Mouse (Mus musculus) ovary, adult 18-20 months (tissue): ENCODE measurements around the gene Rapgef4.

ENCODE experiments used
- DNase-seq: peaks from one replicate; pipeline ENCODE4 v3.0.0; 2022; ENCODE audit warnings: low spot score, mixed read lengths

Rapgef4 gene

DNA sequence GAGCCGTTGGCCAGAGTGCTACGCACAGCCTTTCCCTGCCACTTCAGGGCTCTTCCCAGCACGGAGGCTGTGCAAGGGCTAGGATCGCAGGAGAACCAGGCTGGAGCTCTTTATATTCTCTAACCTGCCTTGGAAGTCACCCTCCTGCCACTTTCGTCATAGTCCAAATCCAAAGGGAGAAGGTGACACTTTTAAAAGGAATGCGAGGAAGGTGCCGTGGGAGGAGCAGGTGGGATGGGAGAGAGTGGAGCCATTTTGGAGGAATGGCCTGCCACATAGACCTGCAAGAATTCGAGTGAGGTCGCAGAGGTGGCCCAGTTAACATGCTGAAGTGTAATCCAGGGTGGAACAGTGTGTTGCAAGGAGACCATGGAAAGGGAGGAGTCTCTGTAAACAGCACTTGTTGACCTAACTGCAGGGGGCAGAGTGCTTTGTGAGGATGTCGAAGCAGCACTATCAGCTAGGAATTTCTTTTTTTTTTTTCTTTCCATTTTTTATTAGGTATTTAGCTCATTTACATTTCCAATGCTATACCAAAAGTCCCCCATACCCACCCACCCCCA, 94.0 kb downstream of the Rapgef4 start:
- no peak for DNase-seq

- DNase-seq: no peak
These were observed 96.6 kb downstream of the Rapgef4 start for GRCm38 (mm10) chr2:72077490-72078139.

- no peak for DNase-seq
These were observed 97.1 kb downstream of the Rapgef4 start for GRCm38 (mm10) chr2:72078140-72078521.

DNA sequence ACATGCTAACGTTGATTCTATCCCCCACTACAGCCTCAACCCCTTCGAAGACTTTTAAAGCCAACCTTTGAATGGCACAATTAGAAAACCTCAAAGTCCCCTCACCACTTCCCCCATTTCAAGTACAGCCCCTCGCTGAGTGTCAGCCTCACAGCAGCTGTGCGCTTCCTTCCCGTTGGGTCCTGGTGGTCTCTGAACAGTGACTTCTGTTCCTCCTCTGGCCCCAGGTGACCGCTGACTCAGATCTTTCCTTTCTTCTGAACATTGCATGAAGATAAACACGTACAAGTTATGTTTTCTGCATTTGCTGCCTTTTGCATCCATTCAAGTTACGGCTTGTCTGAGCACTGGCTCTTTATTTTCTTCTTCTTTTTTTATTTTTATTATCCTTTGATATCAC, 98.1 kb downstream of the Rapgef4 start:
- no peak for DNase-seq

- DNase-seq: no peak
These were observed 101.8 kb downstream of the Rapgef4 start for GRCm38 (mm10) chr2:72082846-72083245.

DNA sequence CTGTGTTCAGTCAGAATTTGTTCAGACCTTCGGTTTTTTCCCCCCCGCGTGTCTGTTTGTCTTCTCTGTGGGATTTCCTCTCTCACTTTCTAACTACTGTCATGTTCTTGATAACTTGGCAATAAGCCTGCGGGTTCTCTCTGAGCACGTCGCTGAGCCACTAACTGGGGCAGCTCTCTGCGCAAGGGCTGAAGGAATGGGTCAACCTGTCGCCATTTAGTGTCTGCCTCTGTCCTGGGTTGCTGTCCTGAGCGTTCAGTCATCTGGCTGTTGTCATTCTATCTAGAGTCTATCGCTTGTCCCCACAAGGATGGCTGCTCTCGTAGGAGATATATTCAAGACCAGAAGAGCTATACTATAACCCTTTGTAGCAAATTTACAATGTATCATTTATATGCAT, 107.8 kb downstream of the Rapgef4 start:
- DNase-seq: no peak

- DNase-seq: no peak
These were observed 109.0 kb downstream of the Rapgef4 start for GRCm38 (mm10) chr2:72090061-72090460.

DNA sequence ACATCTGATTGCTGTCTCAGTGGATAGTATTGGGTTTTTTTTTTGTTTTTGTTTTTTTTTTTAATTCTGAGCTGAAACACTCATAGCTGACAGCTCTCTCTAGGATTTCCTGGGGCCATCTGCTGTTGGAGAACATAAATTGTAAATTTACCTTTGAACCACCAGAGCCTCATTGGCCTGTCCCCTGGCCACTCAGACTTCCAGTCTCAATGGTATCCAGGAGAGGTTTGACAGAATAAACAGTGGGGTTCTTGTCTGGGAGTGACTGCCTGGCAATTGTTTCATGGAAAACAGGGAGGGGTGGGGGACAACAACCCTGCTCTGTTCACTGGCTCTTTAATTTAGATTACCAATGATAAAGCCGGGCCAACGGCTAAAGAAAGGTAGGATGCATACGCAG, 111.0 kb downstream of the Rapgef4 start:
- DNase-seq: no peak

DNA sequence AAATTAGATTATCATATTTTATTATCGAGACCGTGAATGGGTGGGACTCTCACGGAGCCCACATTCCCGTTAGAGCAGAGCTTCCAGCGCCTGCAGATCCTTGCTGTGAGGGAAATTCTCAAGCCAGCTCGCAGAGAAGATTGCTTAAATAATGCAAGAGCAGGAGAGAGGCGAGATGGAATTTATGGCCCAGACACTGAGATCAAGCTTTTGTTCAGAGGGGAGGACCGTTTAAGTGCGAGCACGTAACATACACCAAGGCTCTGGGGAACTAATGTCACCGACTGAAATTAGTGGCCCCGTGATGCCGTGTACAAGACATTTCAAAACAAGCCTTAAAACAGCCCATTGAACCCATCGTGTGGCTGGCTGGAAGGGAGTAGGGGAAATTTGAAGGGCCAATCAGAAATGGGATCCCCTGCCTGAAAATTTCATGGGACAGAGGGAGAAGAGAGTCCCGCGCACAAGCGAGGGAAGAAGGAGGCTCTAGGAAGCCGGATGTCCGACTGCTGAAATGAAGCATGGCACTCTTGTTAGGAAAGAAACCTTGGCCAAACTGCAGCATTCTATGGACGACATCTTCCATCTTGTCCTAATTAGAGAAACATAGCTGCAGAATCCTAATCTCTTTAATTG, 112.5 kb downstream of the Rapgef4 start:
- DNase-seq: no peak

DNA sequence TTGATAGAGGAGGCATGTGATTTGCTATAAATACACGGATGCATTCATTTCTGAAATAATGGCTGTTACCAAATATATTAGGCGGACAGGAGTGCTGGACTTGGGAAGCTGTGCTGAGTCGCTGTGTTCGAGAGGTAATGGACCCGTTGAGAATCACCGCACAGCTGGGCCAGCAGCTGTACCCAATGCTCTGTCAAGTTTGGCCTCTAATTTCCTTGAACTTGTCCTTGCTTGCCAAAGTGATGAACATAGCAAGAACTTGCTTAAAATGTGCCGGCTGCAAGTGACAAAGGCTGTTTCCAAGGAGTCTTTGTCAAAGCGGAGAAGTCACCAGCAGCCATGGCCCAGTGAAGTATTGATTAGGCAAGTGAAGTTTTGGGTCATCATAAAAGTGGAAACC, 113.0 kb downstream of the Rapgef4 start:
- DNase-seq: no peak

- no peak for DNase-seq
These were observed 113.4 kb downstream of the Rapgef4 start for GRCm38 (mm10) chr2:72094446-72094845.

- DNase-seq: no peak
These were observed 114.0 kb downstream of the Rapgef4 start for GRCm38 (mm10) chr2:72095002-72095401.

- no peak for DNase-seq
These were observed 115.3 kb downstream of the Rapgef4 start for GRCm38 (mm10) chr2:72096345-72096744.

- DNase-seq: no peak
These were observed 117.3 kb downstream of the Rapgef4 start for GRCm38 (mm10) chr2:72098366-72098765.

DNA sequence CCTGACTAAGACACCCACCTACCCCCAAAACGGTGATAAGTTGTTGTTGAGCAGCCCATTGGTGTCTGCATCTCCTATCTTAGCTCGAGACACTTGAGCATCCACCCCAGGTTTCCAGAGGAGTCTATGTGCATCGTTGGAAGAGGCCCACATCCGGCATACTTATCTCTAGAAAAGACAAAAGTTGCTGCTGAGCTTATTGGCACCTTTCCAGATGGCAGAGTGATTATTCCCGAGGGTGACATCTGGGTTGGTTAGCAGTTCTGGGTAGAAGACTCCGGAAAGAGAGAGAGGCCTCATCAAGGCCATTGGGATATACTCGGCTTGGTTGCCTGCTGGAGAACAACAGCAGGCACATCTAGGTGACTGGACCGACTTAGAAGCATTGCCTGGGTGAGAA, 123.6 kb downstream of the Rapgef4 start:
- DNase-seq: no peak

DNA sequence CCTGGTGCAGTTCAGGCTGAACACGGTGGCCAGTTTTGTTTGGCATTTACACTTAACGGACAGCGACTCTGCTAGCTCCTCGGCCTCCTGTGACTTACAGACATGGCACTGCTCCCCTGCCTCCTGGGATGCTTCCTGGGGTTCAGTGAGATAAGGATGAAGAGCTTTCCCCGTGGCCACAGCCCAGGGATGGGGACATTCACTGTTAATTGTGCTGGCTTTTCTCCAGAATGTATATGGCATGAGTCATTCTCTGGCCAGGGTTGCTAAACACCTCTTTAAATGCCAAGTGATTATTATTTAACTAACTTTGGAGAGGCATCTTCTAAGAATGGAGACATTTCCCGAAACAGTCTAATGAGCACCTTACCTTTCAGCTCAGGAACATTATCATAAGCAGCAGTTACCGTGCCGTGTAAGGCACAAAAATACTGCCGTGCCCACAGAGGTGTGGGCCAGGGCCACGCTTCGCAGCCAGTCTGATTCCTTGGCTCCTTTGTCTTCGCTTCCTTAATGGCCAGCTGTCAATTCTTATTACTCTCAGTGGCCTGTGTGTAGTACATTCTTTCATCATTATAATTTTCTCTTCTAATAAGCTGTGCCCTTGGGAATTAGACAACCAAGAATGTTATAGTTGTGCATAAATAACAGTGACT, 126.6 kb downstream of the Rapgef4 start:
- no peak for DNase-seq

DNA sequence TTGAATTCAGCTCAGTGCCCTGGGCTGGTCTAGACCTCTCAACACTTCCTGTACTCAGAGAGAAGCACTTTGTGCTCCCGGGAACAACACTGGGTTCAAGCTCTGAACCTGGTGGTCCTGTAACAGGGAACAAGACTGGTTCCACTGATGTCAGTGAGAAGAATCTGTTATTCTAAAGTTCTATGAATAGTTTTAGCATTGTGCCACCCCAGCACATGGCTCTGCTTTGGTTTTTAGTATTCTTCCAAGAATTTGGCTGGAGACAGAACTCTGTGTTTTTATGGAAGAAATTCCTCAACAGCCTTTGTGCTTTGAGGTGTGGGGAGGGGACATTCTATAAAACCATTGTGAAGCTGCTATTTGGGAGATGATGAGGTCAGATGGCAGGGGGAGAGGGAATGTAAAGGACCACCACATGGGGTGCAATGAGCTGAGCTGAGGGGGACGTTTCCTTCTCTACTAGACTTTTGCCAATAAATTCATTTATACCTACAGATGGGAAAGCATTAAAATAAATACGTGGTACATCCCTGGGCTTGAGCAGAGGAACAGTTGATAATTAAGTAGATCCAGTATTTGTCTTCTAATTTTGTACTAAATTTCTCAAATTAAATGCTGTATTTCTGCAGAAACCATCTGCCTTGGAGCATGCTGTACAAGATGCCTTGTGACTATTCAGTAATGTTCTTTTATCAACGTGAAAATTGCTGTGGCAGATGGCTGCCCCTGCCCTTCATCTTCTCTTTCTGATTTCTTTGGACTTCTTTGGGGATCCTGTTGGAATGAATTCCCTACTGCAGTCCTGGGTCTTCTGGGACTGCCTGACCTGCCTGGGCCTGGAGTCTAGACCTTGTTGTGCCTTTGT, 127.6 kb downstream of the Rapgef4 start:
- DNase-seq: no peak

DNA sequence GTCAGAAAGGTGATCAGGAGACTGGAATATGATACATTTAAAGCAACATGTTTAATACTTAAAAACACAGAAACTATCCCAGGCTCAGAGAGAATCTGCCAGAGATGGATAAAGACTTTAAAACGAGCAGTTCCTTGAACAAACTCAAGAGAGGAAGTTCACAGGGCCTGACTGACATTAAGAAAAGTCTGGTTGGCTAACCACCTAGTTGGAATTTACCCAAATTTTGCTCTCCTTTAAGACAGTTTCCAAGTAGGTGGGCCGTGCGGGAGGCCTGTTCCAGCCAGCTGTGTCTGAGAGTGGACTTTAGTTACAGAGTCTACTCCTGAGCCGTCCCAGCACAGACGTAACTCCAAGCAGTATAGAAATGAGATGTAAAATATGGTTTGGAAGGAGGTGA, 129.4 kb downstream of the Rapgef4 start:
- no peak for DNase-seq

DNA sequence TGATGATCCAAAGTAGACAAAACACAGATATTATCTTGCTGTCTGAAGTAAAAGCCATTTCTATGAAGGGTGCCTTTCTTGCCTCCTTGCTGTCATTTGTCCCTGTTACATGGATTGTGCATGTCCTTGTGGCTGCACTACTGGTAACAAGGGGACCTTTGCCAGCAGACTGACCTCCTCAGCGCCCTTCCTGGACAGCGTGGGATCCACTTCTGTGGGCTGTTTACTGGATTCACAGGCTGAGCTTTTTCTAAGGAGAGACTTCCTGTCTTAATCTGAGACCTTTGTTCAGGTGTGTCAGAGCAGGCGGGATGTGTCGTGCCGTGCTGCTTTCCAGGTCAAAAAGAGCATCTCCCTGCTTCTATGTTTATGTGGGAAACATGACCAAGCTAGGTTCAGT, 132.7 kb downstream of the Rapgef4 start:
- peak; percentile 18 for DNase-seq

DNA sequence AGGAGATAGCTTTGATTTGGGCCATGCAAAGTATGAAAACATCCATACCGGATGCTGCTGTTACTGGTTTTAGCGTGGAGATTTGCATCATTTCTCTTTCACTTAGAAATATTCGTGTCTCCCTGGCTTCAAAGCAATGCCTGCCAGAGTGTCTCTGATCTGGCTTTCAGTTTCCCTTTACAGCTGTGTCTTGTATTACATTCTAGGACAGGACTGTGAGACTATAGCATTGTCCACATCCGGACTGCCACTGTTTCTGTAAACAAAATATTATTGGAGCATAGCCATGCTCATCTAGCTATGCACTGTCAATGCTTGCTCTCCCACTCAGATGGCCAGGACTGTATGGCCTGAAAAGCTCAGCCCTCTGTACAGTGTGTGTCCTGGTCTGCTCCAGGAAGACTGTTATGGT, 133.1 kb downstream of the Rapgef4 start:
- no peak for DNase-seq

GRCm38 (mm10) chr2:72116103-72116502, 135.1 kb downstream of the Rapgef4 start:
- no peak for DNase-seq

- DNase-seq: no peak
These were observed 135.7 kb downstream of the Rapgef4 start for GRCm38 (mm10) chr2:72116698-72117097.
